Mouse (Mus musculus) liver, embryonic 16.5 days (tissue): Measurements from ENCODE around the gene Mindy1. TPM values are rescaled to one million over a fixed set of nuclear protein-coding genes. Genes with fewer than 3 reads are reported as not detected.
A peak's percentile ranks its signal among the peaks of the same experiment; 100 is the strongest.

ENCODE experiments used
- ATAC-seq: fragments of 200-750 bp; cut with Nextera tagmentation; 2 replicates; pipeline ENCODE4 v1.8.0; 2017; ENCODE audit warnings: low read depth, mild to moderate bottlenecking, moderate number of reproducible peaks, moderate library complexity
- H3K27ac ChIP-seq: fragments of 300-500 bp; sonication (generic); 2 replicates; pipeline ENCODE4 v1.5.1; 2014; ENCODE audit warnings: mild to moderate bottlenecking, low read length
- H3K27me3 ChIP-seq: fragments of 300-500 bp; sonication (generic); 2 replicates; pipeline ENCODE4 v1.6.1; 2014; ENCODE audit warnings: low read depth, low read length, mixed read lengths; ENCODE audit not compliant: control insufficient read depth, insufficient read depth
- H3K36me3 ChIP-seq: fragments of 300-500 bp; sonication (generic); 2 replicates; pipeline ENCODE4 v1.6.1; 2014; ENCODE audit warnings: mild to moderate bottlenecking; ENCODE audit not compliant: control insufficient read depth, insufficient read depth
- H3K4me1 ChIP-seq: fragments of 300-500 bp; sonication (generic); 2 replicates; pipeline ENCODE4 v1.6.1; 2014; ENCODE audit warnings: low read depth, low read length, mixed read lengths; ENCODE audit not compliant: control insufficient read depth
- H3K4me2 ChIP-seq: fragments of 300-500 bp; sonication (generic); 2 replicates; pipeline ENCODE4 v1.6.1; 2014; ENCODE audit warnings: low read depth, low read length, mixed read lengths
- H3K4me3 ChIP-seq: fragments of 300-500 bp; sonication (generic); 2 replicates; pipeline ENCODE4 v1.5.1; 2014; ENCODE audit warnings: low read depth, mild to moderate bottlenecking, low read length
- H3K9ac ChIP-seq: fragments of 300-500 bp; sonication (generic); 2 replicates; pipeline ENCODE4 v1.6.1; 2014; ENCODE audit warnings: low read depth, low read length
- H3K9me3 ChIP-seq: fragments of 300-500 bp; sonication (generic); replicated peaks from 2 replicates; pipeline ENCODE4 v1.6.1; 2016; ENCODE audit warnings: low read length; ENCODE audit not compliant: control insufficient read depth
- WGBS: fragments of 180-500 bp; shearing (Covaris S2); extraction: QIAGEN DNeasy Blood & Tissue Kit; methylation state at CpG from one replicate; pipeline ENCODE4 v1.1.7; 2014; ENCODE audit not compliant: insufficient replicate concordance; 5-methylcytosine and 5-hydroxymethylcytosine counted together
- polyA plus RNA-seq: library from polyadenylated mRNA; unstranded; fragments of >200 nt; fragmentation: Nextera tagmentation; extraction: Ambion mirVana; gene quantifications from 2 replicates; pipeline ENCODE4 v1.2.1, GENCODE M21; 2015

Gene Mindy1
- polyA plus RNA-seq, 1 experiment from 2014 or later: 23.2 TPM

DNA sequence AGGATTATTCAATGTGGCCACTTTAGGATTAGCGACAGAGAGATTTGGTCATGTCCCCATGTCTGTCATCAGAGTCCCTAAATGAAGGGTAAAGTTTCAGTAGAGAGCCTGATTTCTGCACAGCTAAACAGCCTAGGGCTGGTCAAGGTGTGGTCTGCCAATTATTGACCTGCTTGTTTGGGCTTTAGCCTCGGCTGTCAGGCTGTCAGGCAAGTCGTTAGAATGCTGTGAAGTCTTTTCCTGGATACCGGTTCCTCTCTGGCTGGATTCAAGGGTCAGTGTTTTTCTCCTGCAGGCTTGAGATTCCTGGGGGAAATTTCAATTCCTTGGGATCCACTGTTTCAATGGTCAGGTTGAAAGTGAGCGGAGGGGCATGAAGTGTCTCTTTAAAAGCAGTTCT lies 4.9 kb downstream of the Mindy1 start:
- Histone ChIP-seq H3K4me2 (no peak overlapping the region), H3K4me1 (peaks cover 27% of the 10 kb centered on the region), H3K9ac (no peak overlapping the region), H3K36me3 (peaks cover 10% of the 10 kb centered on the region), H3K27ac (no peak overlapping the region; the same call in 1 of the 2 replicates), H3K9me3 (no peaks in the 10 kb centered on the region), H3K4me3 (no peak overlapping the region), H3K27me3 (no peaks in the 10 kb centered on the region)
- ATAC-seq: no peak
- WGBS: 63% methylated on average over 5 of the region's 5 CpGs

DNA sequence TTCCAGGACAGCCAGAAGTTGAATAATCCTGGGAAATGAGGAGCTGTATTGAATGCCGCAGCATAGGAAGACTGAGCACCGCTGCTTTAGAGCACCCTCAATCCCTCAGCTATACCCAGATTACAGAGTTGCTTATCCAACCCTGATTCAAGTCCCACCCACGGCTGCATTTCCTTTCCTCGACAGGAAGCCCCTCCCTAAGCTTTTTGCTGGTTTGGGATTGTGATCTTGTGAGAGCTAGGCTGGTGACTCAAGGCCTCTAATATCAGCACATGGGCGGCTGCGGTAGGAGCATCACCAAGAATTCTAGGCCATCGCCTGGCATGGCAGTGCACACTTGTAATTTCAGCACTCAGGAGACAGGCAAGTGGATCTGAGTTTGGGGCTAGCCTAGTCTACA lies 5.4 kb downstream of the Mindy1 start:
- no peak overlapping the region for H3K27ac ChIP-seq
- H3K4me3 ChIP-seq: no peak overlapping the region
- no peak overlapping the region for H3K9ac ChIP-seq

DNA sequence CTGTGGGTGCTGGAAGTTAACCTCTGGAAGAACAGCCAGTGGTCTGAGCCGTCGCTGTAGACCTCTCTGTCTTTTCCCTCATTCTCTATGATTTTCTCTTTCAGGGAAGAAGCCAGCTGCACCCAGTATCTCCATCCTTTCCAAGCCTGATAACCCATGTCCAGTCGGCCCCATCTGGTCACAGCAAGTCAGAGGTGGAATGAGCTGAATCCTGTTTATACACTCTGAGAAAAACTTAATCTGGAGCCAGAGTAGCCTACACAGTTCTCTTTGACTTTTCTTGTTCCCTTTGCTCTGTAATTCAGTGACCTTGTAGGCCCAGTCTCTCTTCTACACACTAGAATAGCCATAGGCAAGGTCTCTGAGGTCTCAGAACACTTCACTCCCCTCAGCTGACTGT lies 6.4 kb downstream of the Mindy1 start:
- peaks cover 25% of the 10 kb centered on the region for H3K4me1 ChIP-seq
- H3K27me3 ChIP-seq: no peaks in the 10 kb centered on the region
- H3K36me3 ChIP-seq: peaks cover 10% of the 10 kb centered on the region
- no peaks in the 10 kb centered on the region for H3K9me3 ChIP-seq
- ATAC-seq: no peak
- no peak overlapping the region for H3K4me3 ChIP-seq
- H3K4me2 ChIP-seq: no peak overlapping the region
- no peak overlapping the region for H3K27ac ChIP-seq
- no peak overlapping the region for H3K9ac ChIP-seq
- WGBS: 72% methylated on average over 3 of the region's 3 CpGs

More for the DNA sequence above, 5.4 kb downstream of the Mindy1 start:
- H3K27me3 ChIP-seq: no peaks in the 10 kb centered on the region
- peaks cover 25% of the 10 kb centered on the region for H3K4me1 ChIP-seq
- 44% methylated on average over 7 of the region's 7 CpGs for WGBS
- ATAC-seq: no peak
- no peak overlapping the region for H3K4me2 ChIP-seq
- no peaks in the 10 kb centered on the region for H3K9me3 ChIP-seq
- H3K36me3 ChIP-seq: peaks cover 10% of the 10 kb centered on the region

DNA sequence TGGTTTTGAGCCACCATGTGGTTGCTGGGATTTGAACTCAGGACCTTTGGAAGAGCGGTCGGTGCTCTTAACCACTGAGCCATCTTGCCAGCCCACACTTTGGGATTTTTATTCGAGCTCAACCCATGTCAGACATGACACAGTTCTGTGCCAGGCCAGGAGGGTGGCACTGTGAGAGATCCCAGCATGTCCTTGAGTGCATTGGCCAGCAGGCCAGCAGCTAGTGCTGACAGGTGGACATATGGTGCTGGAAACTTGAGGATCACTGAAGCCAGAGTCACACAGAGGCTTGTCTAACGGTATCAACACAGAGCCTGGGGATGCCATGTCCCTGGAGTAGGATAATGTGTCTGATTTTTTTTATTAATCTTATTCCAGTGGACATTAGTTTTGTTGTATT lies 8.3 kb downstream of the Mindy1 start:
- no peaks in the 10 kb centered on the region for H3K27me3 ChIP-seq
- H3K36me3 ChIP-seq: peaks cover 10% of the 10 kb centered on the region
- no peaks in the 10 kb centered on the region for H3K9me3 ChIP-seq
- no peak overlapping the region for H3K4me3 ChIP-seq
- H3K4me2 ChIP-seq: no peak overlapping the region
- peaks cover 27% of the 10 kb centered on the region for H3K4me1 ChIP-seq
- no peak overlapping the region for H3K9ac ChIP-seq
- ATAC-seq: no peak
- WGBS: 78% methylated on average over 4 of the region's 4 CpGs
- H3K27ac ChIP-seq: no peak overlapping the region

DNA sequence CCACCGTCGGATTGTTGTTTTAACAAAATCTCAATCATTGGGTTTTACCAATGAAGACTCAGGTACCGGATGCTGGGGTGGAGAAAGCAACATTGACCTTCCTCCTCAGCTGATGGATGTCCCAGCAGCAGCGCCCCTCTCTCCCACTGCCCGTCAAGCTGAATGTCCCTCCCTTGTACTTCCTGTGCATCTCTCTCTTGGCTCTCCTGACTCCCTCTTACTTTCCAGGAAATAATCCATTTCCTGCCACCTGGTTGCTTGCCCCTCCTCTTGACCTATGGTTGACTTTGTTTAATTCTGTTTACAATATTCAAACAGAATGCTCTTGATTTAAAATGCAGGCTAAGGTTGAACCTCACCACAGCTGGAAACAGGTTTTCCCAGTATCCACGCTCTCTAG lies 9.0 kb downstream of the Mindy1 start:
- Histone ChIP-seq H3K9me3 (no peaks in the 10 kb centered on the region), H3K27me3 (no peaks in the 10 kb centered on the region), H3K36me3 (peaks cover 10% of the 10 kb centered on the region), H3K4me1 (peaks cover 21% of the 10 kb centered on the region), H3K4me2 (no peak overlapping the region), H3K27ac (no peak overlapping the region), H3K4me3 (no peak overlapping the region), H3K9ac (no peak overlapping the region)
- ATAC-seq: no peak
- 81% methylated on average over 6 of the region's 6 CpGs for WGBS

DNA sequence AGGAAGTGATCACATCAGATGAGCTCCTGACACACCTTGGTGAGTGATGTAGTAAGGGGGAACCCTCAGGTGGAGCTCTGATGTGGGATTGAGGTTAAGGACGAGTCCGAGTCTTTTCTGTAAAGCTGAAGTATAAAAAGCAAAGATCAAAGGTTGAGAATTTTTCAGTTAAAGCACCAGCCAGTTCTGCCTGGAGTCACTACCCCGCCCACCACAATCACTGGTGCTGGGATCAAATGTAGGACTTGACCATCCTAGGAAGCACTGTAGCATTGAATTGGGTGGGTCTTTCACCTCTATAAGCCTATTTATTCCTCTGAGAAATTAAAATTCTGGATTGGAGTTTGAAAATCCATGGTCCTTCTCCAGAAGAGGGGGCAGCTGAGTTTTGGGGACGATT lies 9.9 kb downstream of the Mindy1 start:
- Histone ChIP-seq H3K36me3 (peaks cover 10% of the 10 kb centered on the region), H3K4me3 (no peak overlapping the region), H3K27me3 (no peaks in the 10 kb centered on the region), H3K27ac (no peak overlapping the region), H3K4me2 (no peak overlapping the region), H3K9ac (no peak overlapping the region), H3K9me3 (no peaks in the 10 kb centered on the region), H3K4me1 (peaks cover 21% of the 10 kb centered on the region)
- no peak for ATAC-seq
- 53% methylated on average over 4 of the region's 4 CpGs for WGBS

DNA sequence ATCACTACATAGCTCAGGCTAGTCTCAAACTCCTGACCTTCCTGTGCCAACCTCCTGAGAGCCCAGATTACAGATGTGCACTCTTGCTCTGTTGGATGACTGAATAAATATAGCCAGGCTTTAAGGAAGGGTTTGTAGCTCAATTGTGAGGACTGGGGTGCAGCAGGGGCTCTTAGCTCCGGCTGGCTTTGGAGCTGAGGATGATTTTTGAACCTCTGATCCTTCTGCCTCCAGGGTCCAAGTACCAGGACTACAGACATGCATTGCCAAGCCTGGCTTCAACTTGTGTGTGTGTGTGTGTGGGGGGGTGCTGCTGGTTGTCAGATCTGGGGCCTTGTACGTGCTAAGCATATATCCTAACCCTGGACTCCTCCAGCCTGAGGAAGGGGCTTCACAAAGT lies 11.8 kb downstream of the Mindy1 start:
- no peaks in the 10 kb centered on the region for H3K9me3 ChIP-seq
- no peak overlapping the region for H3K9ac ChIP-seq
- peaks cover 7% of the 10 kb centered on the region for H3K36me3 ChIP-seq
- 57% methylated on average over 2 of the region's 2 CpGs for WGBS
- no peak overlapping the region for H3K27ac ChIP-seq
- no peaks in the 10 kb centered on the region for H3K27me3 ChIP-seq
- H3K4me1 ChIP-seq: peaks cover 19% of the 10 kb centered on the region
- no peak overlapping the region for H3K4me3 ChIP-seq
- ATAC-seq: no peak
- H3K4me2 ChIP-seq: no peak overlapping the region

DNA sequence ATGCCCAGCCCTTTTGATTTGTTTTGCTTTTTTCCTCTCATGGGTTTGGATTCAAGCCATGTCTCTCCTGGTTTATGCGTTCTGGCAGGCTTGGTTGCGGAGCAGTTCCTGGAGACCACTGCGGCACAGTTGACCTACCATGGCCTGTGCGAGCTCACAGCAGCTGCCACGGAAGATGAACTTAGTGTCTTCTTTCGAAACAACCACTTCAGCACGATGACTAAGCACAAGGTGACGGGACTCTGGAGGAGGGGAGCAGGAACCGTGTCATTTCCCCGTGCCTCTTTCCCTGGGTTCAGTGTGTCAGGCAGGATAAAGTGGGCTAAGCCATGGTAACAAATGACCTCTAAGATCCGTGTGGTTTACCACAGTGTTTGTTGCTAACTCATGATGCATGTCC lies 12.4 kb downstream of the Mindy1 start:
- no peaks in the 10 kb centered on the region for H3K27me3 ChIP-seq
- H3K9ac ChIP-seq: no peak overlapping the region
- H3K4me1 ChIP-seq: peaks cover 19% of the 10 kb centered on the region
- 15% methylated on average over 11 of the region's 11 CpGs for WGBS
- ATAC-seq: peak; percentile 35
- H3K9me3 ChIP-seq: no peaks in the 10 kb centered on the region
- H3K36me3 ChIP-seq: peaks cover under 1% of the 10 kb centered on the region
- H3K4me2 ChIP-seq: no peak overlapping the region
- H3K27ac ChIP-seq: peak overlapping the region; percentile 28; the same call in 1 of the 2 replicates
- no peak overlapping the region for H3K4me3 ChIP-seq

DNA sequence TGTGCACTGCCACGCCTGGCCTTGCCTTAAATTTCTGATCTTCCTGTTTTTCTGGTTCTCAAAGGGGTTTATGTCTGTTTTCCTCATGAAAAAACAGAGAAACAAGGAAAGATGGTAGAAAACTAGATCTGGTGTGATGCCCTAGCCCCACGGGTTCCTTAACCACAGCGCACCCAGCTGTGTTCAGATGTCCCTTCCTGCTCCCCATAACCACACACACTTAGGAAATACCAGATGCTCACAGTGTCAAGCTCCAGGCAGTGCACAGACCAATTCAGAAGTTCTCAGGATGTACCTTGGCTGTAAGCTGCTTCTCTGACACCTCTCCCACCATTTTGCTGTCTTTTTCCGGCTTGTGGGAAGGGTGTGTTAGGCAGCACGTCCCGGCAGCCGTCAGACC lies 13.2 kb downstream of the Mindy1 start:
- no peak overlapping the region for H3K27ac ChIP-seq
- no peak for ATAC-seq
- no peaks in the 10 kb centered on the region for H3K27me3 ChIP-seq
- no peaks in the 10 kb centered on the region; the same call in 1 of the 2 replicates for H3K36me3 ChIP-seq
- H3K4me3 ChIP-seq: no peak overlapping the region
- 61% methylated on average over 7 of the region's 7 CpGs for WGBS
- H3K9me3 ChIP-seq: no peaks in the 10 kb centered on the region
- peaks cover 19% of the 10 kb centered on the region for H3K4me1 ChIP-seq
- no peak overlapping the region for H3K4me2 ChIP-seq
- H3K9ac ChIP-seq: no peak overlapping the region
